Mouse (Mus musculus) megakaryocyte, embryonic 14.5 days (primary cell): Measurements from ENCODE around the gene Tpk1.

Experiments
- FLI1 ChIP-seq: IDR thresholded peaks from 2 replicates; pipeline ENCODE4 v1.6.1; 2012; ENCODE audit warnings: low read length, inconsistent platforms, mixed read lengths
- GATA1 ChIP-seq: IDR thresholded peaks from 3 replicates; pipeline ENCODE4 v1.6.1; 2012; ENCODE audit warnings: mixed read lengths, low read length, inconsistent platforms, borderline replicate concordance

DNA sequence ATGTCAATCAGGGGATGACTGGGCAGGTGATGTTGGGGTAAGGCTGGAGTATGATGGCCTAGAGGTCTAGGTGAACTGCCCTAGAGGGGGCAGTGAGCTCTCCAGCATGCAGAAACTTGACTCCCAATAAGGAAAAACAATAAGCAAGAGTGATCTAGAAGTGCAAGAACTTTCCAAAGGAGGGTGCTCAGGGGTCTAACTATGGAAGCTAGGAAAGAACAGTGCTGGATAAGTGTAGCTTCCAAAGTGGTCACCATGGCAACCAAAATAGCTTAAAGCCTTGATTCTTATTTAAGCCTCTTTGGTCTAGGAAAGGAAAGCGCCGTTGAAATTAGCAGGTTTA, 368.6 kb downstream of the Tpk1 start:
- TF ChIP-seq GATA1: no peak
- TF ChIP-seq FLI1: no peak
